Mouse (Mus musculus) stomach, postnatal 0 days (tissue): ENCODE measurements around the gene Nppb.

ENCODE experiments used
- CTCF ChIP-seq: IDR thresholded peaks from 2 replicates; pipeline ENCODE4 v1.5.1; 2016; ENCODE audit warnings: antibody characterized with exemption, low read depth, mild to moderate bottlenecking, moderate library complexity
- EP300 ChIP-seq: optimal IDR thresholded peaks from 2 replicates; pipeline ENCODE3; 2016; ENCODE audit warnings: antibody characterized with exemption

DNA sequence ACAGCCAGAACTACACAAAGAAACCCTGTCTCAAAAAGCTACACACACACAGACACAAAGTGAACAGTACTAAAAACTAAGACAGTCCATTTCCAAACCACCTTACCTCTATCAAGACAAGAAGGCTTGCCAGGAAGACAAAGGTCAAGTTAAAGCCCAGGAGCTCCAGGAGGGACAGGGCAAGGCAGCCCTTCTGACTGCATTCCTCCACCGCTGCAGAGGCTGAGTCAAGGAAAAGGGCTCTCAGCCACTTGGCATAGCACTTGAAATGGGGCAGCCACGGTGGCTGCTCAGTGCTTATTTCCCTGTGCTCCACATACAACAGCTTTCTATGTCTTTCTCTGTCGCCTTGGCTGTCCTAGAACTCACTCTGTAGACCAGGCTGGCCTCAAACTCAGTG is 38.4 kb downstream of the Nppb start:
- TF ChIP-seq EP300 = no peak
- no peak for TF ChIP-seq CTCF
